Comparison of ENCODE assay signal across 8 mouse cellular contexts in genomic region chr14:101729237-101729971, GRCm38 (mm10). TPM values are rescaled to one million over a fixed set of nuclear protein-coding genes. Genes with fewer than 3 reads are reported as not detected.
DNase-seq lines count a peak whose midpoint lies in the region; ATAC-seq and TF ChIP-seq lines count a peak whose summit lies in the region.

Gene Gm9922, minus strand, starts transcription at chr14:101729814.
Gene Lmo7, plus strand, starts transcription at chr14:101729957.

- peak within 1 kb of the TSS; percentile 41; the same call in 1 of the 2 replicates for H3K27ac ChIP-seq in embryonic facial prominence, embryonic 12.5 days
- peak within 1 kb of the TSS; percentile 77 for H3K27ac ChIP-seq in heart, embryonic 10.5 days
- H3K27ac ChIP-seq in liver, embryonic 14.5 days: no peak within 1 kb of the TSS

- no peak for TF ChIP-seq CTCF in liver, embryonic 14.5 days (IDR thresholded peaks at IDR 0.05; ENCODE audit: low read depth)

- ATAC-seq in embryonic facial prominence, embryonic 12.5 days (ENCODE audit: insufficient number of reproducible peaks, insufficient read depth, low FRiP score, low TSS enrichment): peak; percentile 87
- peak; percentile 41 for ATAC-seq in liver, embryonic 14.5 days (ENCODE audit: insufficient read depth)

- peaks cover 21% of the 10 kb centered on the region for H3K27me3 ChIP-seq in embryonic facial prominence, embryonic 12.5 days
- peaks cover 22% of the 10 kb centered on the region for H3K27me3 ChIP-seq in heart, embryonic 10.5 days (ENCODE audit: insufficient read depth, poor library complexity, severe bottlenecking)
- peaks cover 25% of the 10 kb centered on the region for H3K27me3 ChIP-seq in liver, embryonic 14.5 days (ENCODE audit: control insufficient read depth, insufficient read depth, low read length)

- H3K36me3 ChIP-seq in embryonic facial prominence, embryonic 12.5 days: no peaks in the 10 kb centered on the region
- no peaks in the 10 kb centered on the region for H3K36me3 ChIP-seq in heart, embryonic 10.5 days
- no peaks in the 10 kb centered on the region for H3K36me3 ChIP-seq in liver, embryonic 14.5 days (replicated peaks; ENCODE audit: control insufficient read depth, insufficient read depth, low read depth)

- H3K4me2 ChIP-seq in embryonic facial prominence, embryonic 12.5 days (replicated peaks): peak within 1 kb of the TSS; percentile 99
- H3K4me2 ChIP-seq in liver, embryonic 14.5 days (ENCODE audit: low read depth): peak within 1 kb of the TSS; percentile 55

- peak within 1 kb of the TSS; percentile 70 for H3K4me3 ChIP-seq in embryonic facial prominence, embryonic 12.5 days
- peak within 1 kb of the TSS; percentile 71 for H3K4me3 ChIP-seq in heart, embryonic 10.5 days
- H3K4me3 ChIP-seq in liver, embryonic 14.5 days (ENCODE audit: insufficient read depth in 1 of 2, low read depth in 2 of 2, low read length in 2 of 2): peak within 1 kb of the TSS; percentile 48 to 49

- 0 out of 2 replicates have a peak, but pooled peaks cover 3% of the 10 kb centered on the region for H3K4me1 ChIP-seq in embryonic facial prominence, embryonic 12.5 days
- H3K4me1 ChIP-seq in heart, embryonic 10.5 days: peaks cover 11% of the 10 kb centered on the region; the same call in 1 of the 2 replicates
- H3K4me1 ChIP-seq in liver, embryonic 14.5 days (replicated peaks; ENCODE audit: control insufficient read depth in 2 of 2, insufficient read depth in 2 of 2, low read length in 1 of 2): no peaks in the 10 kb centered on the region

- peak; percentile 78 for DNase-seq in 3T3-L1 (ENCODE audit: low read depth, low spot score)
- peak; percentile 93 for DNase-seq in adrenal gland, adult 2 months
- DNase-seq in heart, embryonic 10.5 days (ENCODE audit: low spot score): peak; percentile 89
- peak; percentile 92 for DNase-seq in kidney, adult 9 months
- no peak for DNase-seq in liver, embryonic 14.5 days (ENCODE audit: low read depth in 3 of 3, low spot score in 3 of 3)
- peak; percentile 69 for DNase-seq in neural tube, embryonic 10.5 days (ENCODE audit: extremely low spot score, low spot score)
- peak; percentile 63 for DNase-seq in testis, postnatal 14 days (ENCODE audit: low spot score)

- under 1% methylated on average over 47 of the region's 51 CpGs for WGBS in embryonic facial prominence, embryonic 12.5 days
- under 1% methylated on average over 45 of the region's 51 CpGs for WGBS in heart, embryonic 10.5 days
- 1% methylated on average over 51 of the region's 51 CpGs for WGBS in liver, embryonic 14.5 days (ENCODE audit: insufficient replicate concordance)

- TF ChIP-seq EP300 in liver, embryonic 14.5 days (IDR thresholded peaks at IDR 0.05; ENCODE audit: low read depth): no peak

- peak within 1 kb of the TSS; percentile 63 for H3K9ac ChIP-seq in embryonic facial prominence, embryonic 12.5 days
- no peak within 1 kb of the TSS for H3K9ac ChIP-seq in liver, embryonic 14.5 days (replicated peaks)

- no peaks in the 10 kb centered on the region for H3K9me3 ChIP-seq in embryonic facial prominence, embryonic 12.5 days
- no peaks in the 10 kb centered on the region for H3K9me3 ChIP-seq in heart, embryonic 10.5 days
- no peaks in the 10 kb centered on the region for H3K9me3 ChIP-seq in liver, embryonic 14.5 days (ENCODE audit: control insufficient read depth, low read length)

RNA-seq across cellular contexts. Expression of gene Gm9922, which starts in this region (rescaled TPM):
- total RNA-seq in adrenal gland, adult 2 months (2021): 1 to 10 TPM in 1 of 2 experiments, under 1 TPM in 1; 0.78 to 4.8 TPM
- polyA plus RNA-seq in adrenal gland, adult 2 months (2012; rRNA removed): 11.9 and 24.4 TPM in 2 replicates
- 2.0 and 2.3 TPM in 2 replicates for polyA plus RNA-seq in embryonic facial prominence, embryonic 12.5 days (2016; fragmentation: Nextera tagmentation; extraction: Ambion mirVana)
- polyA plus RNA-seq in heart, embryonic 10.5 days (2016; fragmentation: Nextera tagmentation; extraction: Ambion mirVana): 1.6 and 2.2 TPM in 2 replicates
- not detected in 2 replicates for polyA plus RNA-seq in liver, embryonic 14.5 days (2012; rRNA removed)
- polyA plus RNA-seq in liver, embryonic 14.5 days (2014; fragmentation: Nextera tagmentation; extraction: Ambion mirVana): not detected in 2 replicates

RNA-seq across cellular contexts. Expression of gene Lmo7, which starts in this region (rescaled TPM):
- total RNA-seq in adrenal gland, adult 2 months (2021): 10 to 100 TPM; 17.5 to 29.8 TPM
- polyA plus RNA-seq in adrenal gland, adult 2 months (2012; rRNA removed): 12.9 and 13.1 TPM in 2 replicates
- 10.6 and 13.8 TPM in 2 replicates for polyA plus RNA-seq in embryonic facial prominence, embryonic 12.5 days (2016; fragmentation: Nextera tagmentation; extraction: Ambion mirVana)
- polyA plus RNA-seq in heart, embryonic 10.5 days (2016; fragmentation: Nextera tagmentation; extraction: Ambion mirVana): 79.4 and 133 TPM in 2 replicates
- polyA plus RNA-seq in liver, embryonic 14.5 days (2012; rRNA removed): 1.4 and 2.4 TPM in 2 replicates
- polyA plus RNA-seq in liver, embryonic 14.5 days (2014; fragmentation: Nextera tagmentation; extraction: Ambion mirVana): 2.2 and 2.3 TPM in 2 replicates

Comparison
In these comparisons a context has a peak if more than half of its experiments do, and no peak if none do; other contexts are left out.
1. DNase-seq: peak in 3T3-L1 (single experiment), adrenal gland, adult 2 months (single experiment), heart, embryonic 10.5 days (single experiment), kidney, adult 9 months (single experiment), neural tube, embryonic 10.5 days (single experiment) and testis, postnatal 14 days (single experiment); none in liver, embryonic 14.5 days (0 of 3).
2. Peak in every context shown above with its lines, with median percentiles within 50 percentile points of each other: H3K4me3 ChIP-seq.